7 mouse cellular contexts compared by ENCODE assay signal in genomic region chr1:163929636-163930457, GRCm38 (mm10). TPM values are rescaled to one million over a fixed set of nuclear protein-coding genes. Genes with fewer than 3 reads are reported as not detected.
DNase-seq lines count a peak whose midpoint lies in the region; ATAC-seq lines count a peak whose summit lies in the region.

No protein-coding gene starts in this region.

- H3K27ac ChIP-seq in embryonic facial prominence, embryonic 12.5 days = peak overlapping the region; percentile 63; the same call in 1 of the 2 replicates
- H3K27ac ChIP-seq in limb, embryonic 11.5 days (replicated peaks; ENCODE audit: low read depth, low read length) = no peak overlapping the region
- peak overlapping the region; percentile 86 for H3K27ac ChIP-seq in midbrain, embryonic 14.5 days (replicated peaks; ENCODE audit: low read depth, low read length)

- H3K27me3 ChIP-seq in embryonic facial prominence, embryonic 12.5 days = no peaks in the 10 kb centered on the region
- no peaks in the 10 kb centered on the region for H3K27me3 ChIP-seq in limb, embryonic 11.5 days (ENCODE audit: control insufficient read depth, insufficient read depth, low read length)
- H3K27me3 ChIP-seq in midbrain, embryonic 14.5 days (ENCODE audit: control insufficient read depth, insufficient read depth, low read length) = no peaks in the 10 kb centered on the region

- H3K9me3 ChIP-seq in embryonic facial prominence, embryonic 12.5 days = no peaks in the 10 kb centered on the region
- no peaks in the 10 kb centered on the region for H3K9me3 ChIP-seq in limb, embryonic 11.5 days (ENCODE audit: control insufficient read depth, low read length)
- no peaks in the 10 kb centered on the region for H3K9me3 ChIP-seq in midbrain, embryonic 14.5 days (ENCODE audit: control insufficient read depth, low read length)

- DNase-seq in adrenal gland, postnatal 25 days = peak; percentile 87
- peak; percentile 99 for DNase-seq in heart, adult 11 months
- peak; percentile 94 for DNase-seq in kidney, adult 18-20 months
- peak; percentile 94 for DNase-seq in limb, embryonic 11.5 days (ENCODE audit: low spot score)
- peak; percentile 96 for DNase-seq in midbrain, embryonic 14.5 days
- DNase-seq in spleen, adult 18-20 months = peak; percentile 81 to 84

- under 1% methylated on average over 77 of the region's 77 CpGs for WGBS in embryonic facial prominence, embryonic 12.5 days
- under 1% methylated on average over 71 of the region's 77 CpGs for WGBS in limb, embryonic 11.5 days
- WGBS in midbrain, embryonic 14.5 days = under 1% methylated on average over 77 of the region's 77 CpGs

- ATAC-seq in embryonic facial prominence, embryonic 12.5 days (ENCODE audit: insufficient number of reproducible peaks, insufficient read depth, low FRiP score, low TSS enrichment) = peak; percentile 91
- ATAC-seq in limb, embryonic 11.5 days (ENCODE audit: insufficient number of reproducible peaks, low FRiP score, low TSS enrichment, low read depth) = peak; percentile 90
- peak; percentile 94 for ATAC-seq in midbrain, embryonic 14.5 days (ENCODE audit: low FRiP score, low TSS enrichment)

- peaks cover 8% of the 10 kb centered on the region for H3K4me1 ChIP-seq in embryonic facial prominence, embryonic 12.5 days
- peaks cover 12% of the 10 kb centered on the region for H3K4me1 ChIP-seq in limb, embryonic 11.5 days (ENCODE audit: control insufficient read depth, insufficient read depth, low read length)
- peaks cover 12% of the 10 kb centered on the region for H3K4me1 ChIP-seq in midbrain, embryonic 14.5 days (ENCODE audit: control insufficient read depth, insufficient read depth, low read length)

- H3K9ac ChIP-seq in embryonic facial prominence, embryonic 12.5 days = peak overlapping the region; percentile 94
- peak overlapping the region; percentile 95 for H3K9ac ChIP-seq in limb, embryonic 11.5 days (ENCODE audit: low read length)
- H3K9ac ChIP-seq in midbrain, embryonic 14.5 days (replicated peaks; ENCODE audit: low read length) = peak overlapping the region; percentile 96

- peak overlapping the region; percentile 96 for H3K4me3 ChIP-seq in embryonic facial prominence, embryonic 12.5 days
- peak overlapping the region; percentile 95 for H3K4me3 ChIP-seq in limb, embryonic 11.5 days (ENCODE audit: low read depth, low read length)
- peak overlapping the region; percentile 93 for H3K4me3 ChIP-seq in midbrain, embryonic 14.5 days (replicated peaks; ENCODE audit: low read depth, low read length)

- peaks cover 16% of the 10 kb centered on the region for H3K36me3 ChIP-seq in embryonic facial prominence, embryonic 12.5 days
- H3K36me3 ChIP-seq in limb, embryonic 11.5 days (ENCODE audit: control insufficient read depth, insufficient read depth, low read length) = peaks cover 3% of the 10 kb centered on the region; the same call in 1 of the 2 replicates
- peaks cover 16% of the 10 kb centered on the region for H3K36me3 ChIP-seq in midbrain, embryonic 14.5 days (ENCODE audit: control insufficient read depth, insufficient read depth, low read length)

- peak overlapping the region; percentile 85 for H3K4me2 ChIP-seq in embryonic facial prominence, embryonic 12.5 days (replicated peaks)
- peak overlapping the region; percentile 72 for H3K4me2 ChIP-seq in limb, embryonic 11.5 days (ENCODE audit: low read depth, severe bottlenecking)
- H3K4me2 ChIP-seq in midbrain, embryonic 14.5 days (ENCODE audit: low read length) = peak overlapping the region; percentile 80

RNA-seq across cellular contexts. Expression of gene Scyl3, which starts 0.9 kb away (rescaled TPM):
- total RNA-seq in adrenal gland, postnatal 25 days (2021) = 19.7 and 24.5 TPM in 2 replicates
- polyA plus RNA-seq in embryonic facial prominence, embryonic 12.5 days (2016; fragmentation: Nextera tagmentation; extraction: Ambion mirVana) = 21.2 and 22.7 TPM in 2 replicates
- 19.9 and 24.2 TPM in 2 replicates for polyA plus RNA-seq in limb, embryonic 11.5 days (2014; fragmentation: Nextera tagmentation; extraction: Ambion mirVana)
- polyA plus RNA-seq in midbrain, embryonic 14.5 days (2014; fragmentation: Nextera tagmentation; extraction: Ambion mirVana) = 17.5 TPM in 2 replicates
